Mouse (Mus musculus) brain, embryonic 18.5 days (tissue): ENCODE data around the gene Actl11.

Experiments
- DNase-seq: peaks from one replicate; pipeline ENCODE4 v3.0.0-alpha.2; 2012; ENCODE audit warnings: low read depth, low spot score

Actl11 gene

DNA sequence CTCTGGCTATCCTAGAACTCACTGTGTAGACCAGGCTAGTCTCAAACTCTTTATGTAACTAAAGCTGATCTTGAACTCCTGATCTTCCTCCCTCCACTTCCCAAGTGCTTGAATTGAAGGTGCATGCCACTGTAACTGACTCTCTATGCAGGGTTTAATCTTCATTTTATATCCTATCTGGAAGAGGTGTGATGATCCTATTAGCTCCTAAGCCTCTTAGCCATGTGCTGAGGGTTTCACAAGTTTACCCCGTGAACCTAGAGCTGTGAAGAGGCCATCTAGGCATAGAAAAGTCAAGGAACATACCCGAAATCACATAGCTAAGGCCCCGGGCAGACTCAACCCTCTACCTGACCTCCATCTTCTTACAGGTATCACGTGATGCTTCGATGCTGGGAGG lies 8.8 kb upstream of the Actl11 start:
- no peak for DNase-seq

DNA sequence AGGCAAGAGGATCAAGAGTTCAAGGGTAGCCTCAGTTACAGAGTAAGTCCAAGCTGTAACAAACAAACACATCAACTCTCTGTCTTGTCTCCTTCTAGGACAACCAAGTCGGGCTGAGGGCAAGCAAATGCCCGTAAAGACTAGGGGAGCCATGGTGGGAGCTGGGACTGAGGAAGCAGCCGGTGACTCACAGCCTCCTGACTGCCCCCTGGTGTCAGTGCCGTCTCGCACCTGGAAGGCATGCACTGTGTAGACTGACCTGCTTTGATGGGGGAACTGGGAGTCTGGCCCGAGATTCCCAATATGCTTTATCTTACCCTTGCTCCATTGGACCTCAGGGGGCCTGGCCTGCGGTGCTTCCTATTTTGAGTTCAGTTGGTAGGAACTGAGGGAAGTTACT lies 5.2 kb upstream of the Actl11 start:
- no peak for DNase-seq

GRCm38 (mm10) chr9:107923956-107924355 lies 4.3 kb upstream of the Actl11 start:
- DNase-seq = no peak

- DNase-seq = no peak
Measured at GRCm38 (mm10) chr9:107925251-107925650, 3.0 kb upstream of the Actl11 start.

GRCm38 (mm10) chr9:107926920-107927420 lies 1.3 kb upstream of the Actl11 start:
- DNase-seq = no peak

GRCm38 (mm10) chr9:107927749-107928148 lies 520 bp upstream of the Actl11 start:
- no peak for DNase-seq

- no peak for DNase-seq
Measured at GRCm38 (mm10) chr9:107932221-107932620, 4.0 kb downstream of the Actl11 start.

DNA sequence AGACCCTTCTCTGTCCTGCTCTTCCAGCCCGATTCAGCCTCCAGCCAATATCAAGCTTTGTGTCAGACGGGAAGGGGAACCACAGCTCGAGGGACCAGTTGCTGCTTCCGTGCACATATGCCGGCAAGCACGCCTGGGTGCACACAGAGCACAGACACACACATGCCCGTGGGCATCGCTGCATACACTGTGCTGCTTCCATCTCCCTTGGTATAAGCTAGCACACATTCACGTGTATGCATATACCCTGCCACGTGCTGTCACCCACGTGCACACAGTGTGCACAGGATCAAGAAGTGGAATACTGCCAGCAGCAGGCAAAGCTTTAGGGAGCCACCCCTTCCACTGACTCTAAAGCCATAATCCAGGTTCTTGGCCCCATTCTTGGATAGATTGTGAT lies 5.9 kb downstream of the Actl11 start:
- DNase-seq = no peak

- no peak for DNase-seq
Measured at GRCm38 (mm10) chr9:107935374-107935773, 7.1 kb downstream of the Actl11 start, which contains the start of gene Camkv. TSS of gene Camkv (plus strand) at chr9:107935674.

GRCm38 (mm10) chr9:107935790-107936214 lies 7.5 kb downstream of the Actl11 start:
- DNase-seq = no peak

- DNase-seq = no peak
Measured at GRCm38 (mm10) chr9:107936215-107936822, 8.1 kb downstream of the Actl11 start.

GRCm38 (mm10) chr9:107936831-107937230 lies 8.6 kb downstream of the Actl11 start:
- no peak for DNase-seq

DNA sequence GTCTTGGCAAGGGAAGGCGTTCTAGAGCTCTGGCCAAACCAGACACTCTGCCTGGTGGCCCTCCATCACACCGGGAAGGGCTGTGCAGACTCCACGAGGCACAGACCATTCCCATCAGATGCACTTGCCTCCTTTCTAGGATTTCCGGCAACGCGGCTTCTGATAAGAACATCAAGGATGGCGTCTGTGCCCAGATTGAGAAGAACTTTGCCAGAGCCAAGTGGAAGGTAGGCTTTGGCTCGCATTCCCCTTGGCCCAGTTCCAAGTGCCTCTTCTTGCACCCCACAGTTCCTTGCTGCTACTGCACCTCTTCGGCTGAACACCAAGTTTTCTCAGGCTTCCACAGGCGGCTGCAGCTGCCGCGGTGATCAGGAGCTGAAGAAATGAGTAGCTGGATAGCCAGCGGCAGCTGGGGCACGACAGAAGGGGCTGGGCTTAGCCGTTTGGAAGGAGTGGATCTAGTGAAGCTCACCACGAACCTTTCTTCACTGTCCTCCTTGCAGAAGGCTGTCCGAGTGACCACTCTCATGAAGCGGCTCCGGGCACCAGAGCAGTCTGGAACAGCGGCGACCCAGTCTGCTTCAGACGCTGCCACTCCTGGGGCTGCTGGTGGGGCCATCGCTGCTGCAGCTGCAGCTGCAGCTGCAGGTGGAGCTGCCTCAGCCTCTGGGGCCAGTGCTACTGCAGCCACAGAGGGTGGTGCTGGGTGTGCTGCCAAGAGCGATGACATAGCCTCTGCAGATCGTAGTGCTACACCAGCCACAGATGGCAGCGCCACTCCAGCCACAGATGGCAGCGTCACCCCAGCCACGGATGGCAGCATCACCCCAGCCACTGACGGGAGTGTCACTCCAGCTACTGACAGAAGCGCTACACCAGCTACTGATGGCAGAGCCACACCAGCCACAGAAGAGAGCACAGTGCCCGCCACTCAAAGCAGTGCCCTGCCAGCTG lies 19.2 kb downstream of the Actl11 start:
- no peak for DNase-seq

GRCm38 (mm10) chr9:107949184-107949921 lies 21.1 kb downstream of the Actl11 start:
- no peak for DNase-seq

DNA sequence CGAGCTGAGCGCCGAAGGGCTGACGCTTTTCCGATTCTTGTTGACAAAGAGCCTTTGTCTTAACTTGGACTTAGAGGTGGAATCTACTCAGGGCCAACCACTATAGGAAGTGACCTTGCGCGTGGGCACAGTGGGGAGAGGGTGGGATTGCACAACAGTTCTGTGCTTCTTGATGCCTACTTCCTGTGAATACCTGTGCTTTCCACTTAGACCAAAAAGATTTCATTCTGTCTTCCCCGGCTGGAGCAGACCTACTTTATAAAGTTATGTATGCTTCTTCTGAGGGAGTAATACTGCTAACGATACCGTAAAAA lies 21.6 kb downstream of the Actl11 start, which contains the start of gene Traip:
TSS of gene Traip (plus strand) at position 215 of the 314 bp plus-strand sequence.
- DNase-seq = no peak

GRCm38 (mm10) chr9:107950460-107951355 lies 22.4 kb downstream of the Actl11 start:
- peak; percentile 79 for DNase-seq

DNA sequence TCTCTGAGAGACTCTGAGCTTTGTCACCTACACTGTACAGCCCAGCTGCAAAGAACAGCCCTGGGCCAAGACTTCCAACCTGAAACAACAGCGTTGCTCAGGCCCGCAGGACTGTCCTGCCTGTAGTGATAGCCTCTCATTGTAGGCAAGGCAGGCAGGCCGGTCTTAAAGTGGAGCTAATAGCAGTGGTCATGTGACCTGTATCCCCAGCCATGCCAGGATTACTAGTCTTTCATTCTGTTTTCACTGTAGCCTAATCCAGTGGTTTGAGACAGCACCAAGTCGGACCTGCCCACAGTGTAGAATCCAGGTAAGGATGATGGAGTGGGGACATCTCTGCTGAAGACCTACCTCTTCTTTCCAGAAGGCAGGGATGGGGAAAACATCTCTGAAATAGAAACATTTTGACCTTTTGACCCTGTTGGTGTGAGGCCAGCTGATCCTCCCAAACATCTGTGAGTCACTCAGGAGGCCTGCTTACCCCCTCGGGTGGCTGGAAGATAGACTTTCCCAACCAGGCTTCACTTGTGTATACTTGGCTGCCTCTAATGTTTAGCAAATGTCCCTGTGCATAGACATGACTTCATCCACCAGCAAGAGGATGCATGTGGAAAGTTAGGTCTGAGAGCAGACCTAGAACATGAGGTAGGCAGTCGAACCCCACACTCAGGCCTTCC lies 27.5 kb downstream of the Actl11 start:
- DNase-seq = no peak

DNA sequence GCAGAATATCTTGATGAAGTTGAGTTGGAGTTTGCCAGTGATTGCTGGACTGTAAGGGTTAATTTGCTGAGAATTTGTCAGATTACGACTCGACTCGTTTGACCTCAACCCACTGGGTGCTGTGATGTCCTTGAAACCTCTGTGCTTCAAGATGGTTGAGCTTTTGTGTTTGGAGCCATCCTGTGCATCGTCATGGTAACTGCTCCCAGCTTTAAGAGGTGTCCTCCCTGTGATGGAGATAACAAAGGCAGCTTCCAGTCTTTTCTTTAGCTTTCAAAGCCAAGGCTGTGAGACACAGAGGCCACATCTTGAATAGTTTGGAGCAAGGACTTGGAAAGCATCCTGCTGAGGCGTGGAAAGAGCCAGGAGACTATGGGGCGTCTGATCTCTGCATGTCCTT lies 28.9 kb downstream of the Actl11 start:
- no peak for DNase-seq

DNA sequence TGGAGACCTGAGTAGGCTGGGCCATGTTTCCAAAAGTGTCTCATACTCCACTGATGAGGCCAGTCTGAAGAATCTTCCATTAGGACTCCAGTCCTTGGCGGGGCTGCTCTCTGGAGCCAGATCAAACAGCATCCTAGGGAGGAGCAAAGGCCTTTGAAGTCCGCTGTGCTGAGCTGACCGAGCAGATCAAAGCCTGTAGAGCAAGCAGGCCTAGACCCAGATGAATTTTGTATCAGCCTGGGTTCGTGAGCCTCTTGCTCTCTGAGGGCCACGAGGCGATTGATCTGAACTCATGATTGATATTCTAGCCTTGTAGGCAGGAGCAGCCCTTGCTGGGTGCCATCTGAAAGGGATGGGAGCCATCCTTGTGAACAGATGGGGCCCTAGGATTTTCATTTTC lies 31.6 kb downstream of the Actl11 start:
- no peak for DNase-seq

DNA sequence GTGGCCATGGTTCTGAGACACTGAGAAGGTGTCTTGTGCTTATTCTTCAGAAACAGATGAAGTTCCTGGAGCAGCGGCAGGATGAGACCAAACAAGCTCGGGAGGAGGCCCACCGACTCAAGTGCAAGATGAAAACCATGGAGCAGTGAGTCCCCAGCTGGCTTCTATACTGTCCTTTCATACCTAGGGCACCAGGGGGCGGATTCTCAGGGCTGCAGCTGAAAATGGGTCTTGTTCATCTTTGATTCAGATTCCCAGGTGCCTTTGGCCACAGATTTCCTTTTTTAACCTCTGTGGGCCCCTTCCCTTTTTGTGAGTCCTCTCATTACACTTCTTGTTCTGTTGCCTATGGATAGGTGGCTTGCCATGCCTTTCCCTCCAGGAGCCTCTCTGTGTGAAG lies 32.7 kb downstream of the Actl11 start:
- DNase-seq = no peak
